Mouse (Mus musculus) lung, postnatal 0 days (tissue): Measurements from ENCODE around the gene Atxn7l3b.

ENCODE experiments used
- CTCF ChIP-seq: IDR thresholded peaks from 2 replicates; pipeline ENCODE4 v1.5.1; 2016; ENCODE audit warnings: antibody characterized with exemption, mild to moderate bottlenecking
- EP300 ChIP-seq: IDR thresholded peaks from 2 replicates; pipeline ENCODE4 v1.6.1; 2016; ENCODE audit warnings: antibody characterized with exemption, mild to moderate bottlenecking, control low read depth

GRCm38 (mm10) chr10:112899796-112900195 is 29.0 kb downstream of the Atxn7l3b start:
- TF ChIP-seq EP300 = no peak
- TF ChIP-seq CTCF = no peak
